Mouse (Mus musculus): ENCODE data around the gene Hoxa1.

Gene Hoxa1

DNA sequence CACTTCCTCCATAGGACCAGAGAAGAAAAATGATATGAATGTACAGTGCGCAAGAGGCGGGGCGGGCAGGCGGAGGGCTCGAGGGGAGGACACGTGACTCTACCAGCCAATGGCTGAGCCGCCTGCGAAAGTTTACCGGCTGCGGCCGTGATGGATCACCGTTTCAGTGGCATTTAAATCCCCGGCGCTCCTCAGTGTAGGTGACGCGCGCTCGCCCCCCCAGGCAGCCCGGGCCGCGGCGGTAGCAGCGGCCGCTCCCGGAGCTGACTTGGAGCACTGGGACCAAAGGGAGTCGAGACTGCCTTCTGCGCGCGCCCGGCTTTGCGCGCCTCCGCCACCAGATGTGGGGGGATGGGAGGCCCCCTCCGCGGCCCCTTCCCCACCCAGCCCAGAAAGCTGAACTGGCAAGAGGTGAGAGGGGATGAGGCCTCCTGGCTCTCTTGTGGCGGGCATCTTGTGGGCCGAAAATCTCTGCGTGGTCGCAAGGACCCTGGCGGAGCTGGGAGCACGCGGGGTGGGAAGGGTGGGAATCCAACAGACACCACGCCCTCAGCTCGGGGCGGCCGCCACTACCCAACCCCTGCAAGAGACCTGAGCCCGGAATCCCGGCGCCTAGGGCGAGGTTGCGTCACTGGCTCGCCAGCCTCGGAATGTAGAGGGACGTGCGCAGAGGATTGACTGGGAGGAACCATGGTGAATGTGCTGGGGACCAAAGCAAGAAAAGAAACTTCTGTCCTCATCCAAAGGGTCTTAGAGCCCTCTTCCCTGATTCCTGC is at the start of gene Hoxa1:
Gene Hoxa1, minus strand, starts transcription at position 42 of the 776 bp plus-strand sequence.
- peak in 1 of 2 experiments; percentile 68 for DNase-seq (ENCODE audit: low spot score in 2 of 2)

DNA sequence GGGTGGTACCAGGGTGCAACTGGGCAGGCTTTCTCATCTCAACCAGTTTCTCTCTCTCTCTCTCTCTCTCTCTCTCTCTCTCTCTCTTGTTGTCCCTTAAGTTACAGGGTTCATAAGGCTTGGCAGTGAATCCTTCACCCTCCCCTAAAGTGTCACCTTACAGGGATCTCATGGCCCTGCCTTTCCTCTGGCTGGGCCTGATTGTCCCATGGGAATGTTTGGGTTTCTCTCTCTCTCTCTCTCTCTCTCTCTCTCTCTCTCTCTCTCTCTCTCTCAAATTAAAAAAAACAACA is 49.5 kb upstream of the Hoxa1 start:
- no peak for DNase-seq (ENCODE audit: low spot score in 2 of 2)

DNA sequence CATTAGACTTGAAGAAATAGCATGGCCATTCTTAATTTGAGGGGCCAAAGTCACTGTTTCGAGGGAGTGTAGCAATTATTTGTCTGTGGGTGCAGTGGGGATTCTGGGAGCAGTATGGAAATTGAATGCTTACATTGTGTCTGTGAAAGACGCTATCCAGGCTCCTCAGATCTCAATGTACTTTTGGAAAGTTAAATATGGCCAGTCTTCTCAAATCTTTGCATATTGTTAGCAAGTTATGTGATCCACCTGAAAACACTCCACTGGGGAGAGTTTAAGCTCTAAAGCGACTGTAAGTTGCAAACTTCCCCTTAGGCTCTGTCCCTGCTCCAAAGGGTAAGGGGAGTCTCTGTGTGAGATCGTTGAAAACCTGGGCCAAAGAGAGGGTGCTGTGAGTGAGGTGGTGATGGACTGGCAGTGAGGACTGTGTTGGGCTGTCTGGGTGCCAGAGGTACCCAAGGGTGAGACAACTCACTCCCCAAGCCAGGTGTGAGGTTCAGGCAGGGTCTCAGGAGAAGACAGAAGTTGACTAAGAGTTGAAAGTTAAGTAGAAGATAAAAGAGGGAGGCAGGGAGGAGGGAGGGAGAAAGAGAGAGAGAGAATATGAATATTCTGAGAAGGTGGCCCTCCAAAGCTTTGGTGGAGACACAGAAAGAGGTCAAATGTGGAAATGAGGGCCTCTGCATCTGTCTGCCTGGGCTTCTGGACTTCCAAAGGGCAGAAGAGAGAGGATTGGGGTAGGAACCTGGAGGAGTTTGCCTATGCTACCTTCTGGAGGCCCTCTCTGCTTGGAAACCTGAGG is 49.0 kb upstream of the Hoxa1 start:
- no peak for DNase-seq (ENCODE audit: low spot score in 2 of 2)

GRCm38 (mm10) chr6:52205638-52206621 is 47.8 kb upstream of the Hoxa1 start:
- no peak for DNase-seq (ENCODE audit: low spot score in 2 of 2)

- no peak for DNase-seq (ENCODE audit: low spot score in 2 of 2)
These were observed 47.1 kb upstream of the Hoxa1 start for GRCm38 (mm10) chr6:52205221-52205620.

GRCm38 (mm10) chr6:52204050-52204752 is 46.1 kb upstream of the Hoxa1 start, which contains the start of gene Hoxa5:
Gene Hoxa5, minus strand, starts transcription at chr6:52204587.
- peak in 1 of 2 experiments; percentile 42 for DNase-seq (ENCODE audit: low spot score in 2 of 2)

DNA sequence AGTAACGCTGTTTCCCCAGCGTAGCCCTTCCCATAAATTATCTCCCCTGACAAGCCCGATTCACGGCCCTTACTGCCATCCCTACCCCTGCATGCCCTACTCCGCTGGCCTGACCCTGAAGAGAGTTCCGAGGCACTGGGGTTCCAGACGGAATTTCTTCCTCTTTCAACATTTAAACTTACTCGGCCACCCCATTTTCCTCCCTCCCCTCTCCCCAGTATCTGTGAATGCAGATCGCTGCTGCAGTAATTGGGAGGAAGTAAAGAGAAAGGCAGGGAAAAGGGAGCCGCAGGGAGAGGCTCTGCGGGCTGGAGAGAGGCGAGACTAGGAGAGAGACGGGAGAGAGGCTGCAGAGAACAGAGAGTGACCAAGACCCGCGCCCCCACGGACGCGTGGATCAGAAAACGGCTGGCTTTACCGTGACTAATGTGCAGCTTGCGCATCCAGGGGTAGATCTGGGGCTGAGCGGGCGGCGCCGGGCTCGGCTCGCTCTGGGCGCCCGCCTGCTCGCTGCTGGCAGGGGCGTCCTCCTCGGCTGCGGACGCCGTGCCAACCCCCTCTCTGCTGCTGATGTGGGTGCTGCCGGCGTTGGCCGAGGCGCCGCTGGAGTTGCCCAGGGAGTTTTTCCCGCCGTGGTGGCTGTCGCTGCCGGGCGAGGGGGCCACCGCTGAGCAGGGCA is 45.4 kb upstream of the Hoxa1 start:
- no peak for DNase-seq (ENCODE audit: low spot score in 2 of 2)

- no peak for DNase-seq (ENCODE audit: low spot score in 2 of 2)
These were observed 44.9 kb upstream of the Hoxa1 start for GRCm38 (mm10) chr6:52203121-52203370.

DNA sequence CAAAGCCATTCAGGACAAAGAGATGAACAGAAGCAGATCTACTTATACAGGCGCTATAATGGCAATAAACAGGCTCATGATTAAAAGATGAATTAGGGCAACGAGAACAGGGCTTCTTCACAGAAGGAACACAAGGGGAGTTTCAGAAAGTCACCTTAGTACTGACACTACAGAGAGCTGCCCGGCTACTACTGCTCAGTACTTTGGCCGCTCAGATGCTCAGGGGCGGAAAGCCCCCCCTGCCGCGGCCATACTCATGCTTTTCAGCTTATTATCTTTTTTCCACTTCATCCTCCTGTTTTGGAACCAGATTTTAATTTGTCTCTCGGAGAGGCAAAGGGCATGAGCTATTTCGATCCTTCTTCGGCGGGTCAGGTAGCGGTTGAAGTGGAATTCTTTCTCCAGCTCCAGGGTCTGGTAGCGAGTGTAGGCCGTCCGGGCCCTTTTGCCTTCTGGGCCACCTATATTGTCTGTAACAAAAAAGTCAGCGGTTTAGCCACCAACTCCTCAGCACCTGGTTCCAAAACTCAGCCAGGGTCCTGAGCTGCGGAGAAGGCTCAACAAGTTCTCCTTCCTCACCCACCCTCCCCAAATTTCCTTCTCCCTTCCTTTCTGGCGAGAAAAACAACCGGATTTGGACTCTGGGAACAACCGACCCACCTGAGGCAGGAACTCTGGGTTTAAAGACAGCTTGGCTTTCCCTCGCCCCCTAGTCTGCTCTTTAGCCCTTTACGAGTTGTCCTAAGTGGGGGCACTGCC is 44.4 kb upstream of the Hoxa1 start:
- no peak for DNase-seq (ENCODE audit: low spot score in 2 of 2)

DNA sequence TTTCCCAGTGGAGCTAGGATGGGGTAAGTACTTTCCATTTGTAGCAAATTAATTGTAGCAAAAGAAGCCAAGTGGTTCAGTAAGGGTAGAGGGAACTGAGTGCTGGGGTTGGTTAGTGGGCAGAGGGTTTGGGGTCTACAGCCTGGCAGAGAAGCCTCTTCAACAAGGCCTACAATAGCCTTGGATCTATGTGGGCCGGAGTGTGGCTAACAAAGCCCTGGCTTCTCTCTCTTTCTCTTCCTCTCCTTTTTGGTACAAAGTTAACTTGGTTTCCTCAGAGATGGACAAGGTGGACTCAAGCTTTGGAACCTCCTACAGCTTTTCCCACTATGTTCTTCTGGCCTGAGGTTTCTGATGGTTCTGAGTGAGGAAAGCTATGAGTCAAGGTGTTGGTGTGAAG is 43.2 kb upstream of the Hoxa1 start:
- DNase-seq (ENCODE audit: low spot score in 2 of 2) = no peak

DNA sequence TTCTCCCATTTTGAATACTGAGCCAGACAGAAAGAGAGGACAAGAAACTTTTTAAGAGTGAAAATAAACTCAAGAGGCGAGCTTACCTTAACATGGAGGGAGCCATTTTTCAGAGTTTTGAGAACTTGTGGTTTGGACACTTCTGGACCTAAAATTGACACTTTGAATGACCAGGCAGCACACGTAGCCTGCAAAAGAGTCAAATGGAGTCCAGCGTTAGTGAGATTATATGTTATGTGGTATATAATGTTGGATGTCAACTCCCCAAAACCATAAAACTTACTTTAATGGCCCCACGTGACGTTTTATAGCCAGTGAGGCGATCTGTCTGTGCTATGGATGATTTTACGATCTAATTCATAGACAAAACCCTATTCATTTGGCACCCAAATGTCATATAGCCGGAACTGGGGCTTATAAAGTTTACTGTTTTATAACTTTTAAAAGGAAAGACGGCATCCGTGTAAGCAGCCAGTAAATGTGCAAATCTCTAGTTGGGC is 42.7 kb upstream of the Hoxa1 start:
- no peak for DNase-seq (ENCODE audit: low spot score in 2 of 2)

DNA sequence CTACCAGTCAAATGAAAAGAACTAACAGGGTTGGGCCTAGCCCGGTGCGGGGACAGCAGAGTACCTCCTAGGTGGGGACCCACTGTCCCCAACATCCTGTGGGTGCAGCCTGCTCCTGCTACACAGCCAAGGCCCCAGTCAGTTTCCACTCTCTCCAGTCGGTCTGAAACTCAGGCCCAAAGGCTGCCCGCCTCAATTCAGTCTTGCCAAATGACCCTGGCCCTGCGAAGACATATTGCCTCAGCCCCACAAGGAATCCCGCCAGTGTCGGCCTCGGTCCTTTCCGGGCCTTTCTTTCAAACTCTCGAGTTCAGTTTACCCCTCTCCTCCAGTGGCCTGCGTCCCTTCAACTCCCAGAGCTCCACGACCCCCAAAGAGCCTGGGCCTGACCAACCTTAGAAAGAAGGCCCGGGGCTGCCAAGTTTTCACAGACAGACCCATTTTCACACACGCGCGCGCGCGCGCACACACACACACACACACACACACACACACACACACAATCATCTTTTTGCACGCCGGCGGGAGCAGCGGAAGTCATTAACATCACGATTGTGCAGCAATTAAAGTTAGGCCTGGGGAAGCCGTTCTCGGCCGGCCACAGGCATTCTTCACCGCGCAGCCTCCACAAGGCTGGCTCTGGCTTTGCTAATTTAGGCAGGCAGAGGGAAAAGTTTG is 42.1 kb upstream of the Hoxa1 start:
- no peak for DNase-seq (ENCODE audit: low spot score in 2 of 2)

- DNase-seq (ENCODE audit: low spot score in 2 of 2) = no peak
These were observed 39.2 kb upstream of the Hoxa1 start for GRCm38 (mm10) chr6:52197271-52197670.

GRCm38 (mm10) chr6:52196811-52197210 is 38.7 kb upstream of the Hoxa1 start:
- no peak for DNase-seq (ENCODE audit: low spot score in 2 of 2)

DNA sequence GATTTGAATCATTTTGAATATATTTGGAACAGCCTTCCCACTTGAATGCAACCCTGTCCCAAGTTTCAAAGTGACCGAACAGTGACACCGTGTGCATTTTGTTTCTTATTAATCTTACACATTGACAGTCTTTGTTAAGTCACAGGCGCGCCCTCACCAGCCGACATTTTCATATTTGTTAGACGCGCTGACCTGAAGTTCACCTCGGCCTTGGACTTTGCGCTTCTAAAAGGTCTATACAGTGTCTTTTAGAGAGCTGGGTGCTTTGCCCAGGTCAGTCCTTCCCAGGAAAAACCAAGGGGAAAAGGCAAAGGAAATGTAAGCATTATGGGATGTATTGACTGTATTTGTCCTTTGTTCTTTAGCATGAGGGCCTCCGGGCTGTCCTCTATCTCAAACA is 36.6 kb upstream of the Hoxa1 start:
- no peak for DNase-seq (ENCODE audit: low spot score in 2 of 2)

GRCm38 (mm10) chr6:52191860-52192550 is 33.9 kb upstream of the Hoxa1 start:
- peak; percentile 56 to 86 for DNase-seq (ENCODE audit: low spot score in 2 of 2)

- no peak for DNase-seq (ENCODE audit: low spot score in 2 of 2)
These were observed 33.0 kb upstream of the Hoxa1 start, which contains the start of gene Hoxa4 for GRCm38 (mm10) chr6:52190906-52191810. Gene Hoxa4, minus strand, starts transcription at chr6:52191753.

GRCm38 (mm10) chr6:52190410-52190809 is 32.3 kb upstream of the Hoxa1 start:
- DNase-seq (ENCODE audit: low spot score in 2 of 2) = no peak
